Mouse (Mus musculus) thymus, postnatal 4 days (tissue): ENCODE data around the gene Lrrc3.
A peak's percentile ranks its signal among the peaks of the same experiment; 100 is the strongest.
"Not testable (repeated sequence)": the region's sequence is repeated elsewhere in the genome, so short reads cannot be mapped to it uniquely, and the experiment has no call there.

Experiments
- DNase-seq: peaks from one replicate; pipeline ENCODE4 v3.0.0; 2021

The Lrrc3 gene

DNA sequence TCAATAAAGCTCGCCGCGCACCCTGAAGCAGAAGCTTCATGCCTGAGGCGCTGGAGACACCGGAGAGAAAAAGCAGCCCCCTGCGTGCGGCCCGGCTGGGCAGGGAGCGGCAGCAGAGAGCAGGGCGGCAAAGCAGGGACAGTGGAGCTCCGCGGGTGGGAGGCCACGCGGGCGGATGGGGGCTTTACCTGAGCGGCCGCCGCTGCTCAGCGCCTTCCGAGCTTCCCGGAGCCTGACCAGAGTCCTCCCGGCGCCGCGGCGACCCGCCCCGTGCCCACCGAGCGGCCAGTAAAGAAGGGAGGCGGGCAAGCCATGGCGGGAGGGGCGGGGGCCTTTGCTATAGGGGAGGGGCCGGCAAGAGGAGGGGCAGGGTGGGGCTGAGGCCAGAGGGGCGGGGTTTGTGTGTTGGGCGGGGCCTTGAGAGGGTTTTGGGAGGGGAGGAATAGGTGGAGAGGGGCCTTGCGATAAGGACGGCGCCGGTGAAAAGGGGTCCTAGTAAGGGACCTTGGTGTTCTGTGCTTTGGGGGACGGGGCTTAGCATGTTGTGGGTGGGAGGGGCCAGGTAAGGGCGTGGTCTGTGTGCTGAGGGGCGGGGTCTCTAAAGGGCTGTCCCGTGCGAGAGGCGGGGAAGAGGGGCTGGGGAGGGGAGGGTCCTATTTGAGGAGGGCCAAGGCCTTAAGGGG, at the start of gene Lrrc3:
Gene Lrrc3, minus strand, starts transcription at position 326 of the 683 bp plus-strand sequence.
- DNase-seq = peak; percentile 58

DNA sequence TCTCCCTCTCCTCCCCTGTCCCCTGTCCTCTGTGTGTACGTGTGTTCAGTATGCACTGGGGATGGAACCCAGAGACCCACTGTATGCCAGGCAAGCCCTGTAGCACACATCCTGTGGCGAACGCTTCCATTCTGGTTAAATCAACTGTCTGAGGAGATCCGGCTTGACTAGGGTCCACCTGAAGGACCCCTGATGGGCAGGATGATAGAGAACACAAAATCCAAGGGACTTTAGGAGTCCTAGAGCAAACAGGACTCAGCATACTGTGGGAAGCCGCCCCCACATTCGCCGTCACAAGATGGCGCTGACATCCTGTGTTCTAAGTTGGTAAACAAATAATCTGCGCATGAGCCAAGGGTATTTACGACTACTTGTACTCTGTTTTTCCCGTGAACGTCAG, 48.1 kb upstream of the Lrrc3 start:
- not testable (repeated sequence) for DNase-seq

GRCm38 (mm10) chr10:77939685-77940084, 37.3 kb upstream of the Lrrc3 start:
- DNase-seq = no peak

GRCm38 (mm10) chr10:77927375-77927774, 25.0 kb upstream of the Lrrc3 start:
- DNase-seq = no peak

DNA sequence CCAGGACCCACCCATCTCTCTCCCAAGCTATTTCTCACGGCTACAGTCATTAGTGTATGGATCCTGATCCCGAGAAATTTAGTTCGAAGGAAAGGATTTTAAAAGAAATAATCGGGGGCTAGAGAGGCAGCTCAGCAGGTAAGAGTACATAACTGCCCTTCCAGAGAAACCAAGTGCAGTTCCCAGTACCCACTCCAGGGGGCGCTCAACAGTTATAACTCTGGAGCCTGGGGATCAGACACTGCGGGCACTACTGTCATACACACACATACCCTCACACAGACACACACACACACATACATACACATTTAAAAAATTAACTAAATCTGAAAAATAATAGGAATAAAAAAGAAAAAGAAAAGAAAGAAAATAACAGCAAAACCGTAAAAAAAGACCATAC, 23.8 kb upstream of the Lrrc3 start:
- peak; percentile 81 for DNase-seq

GRCm38 (mm10) chr10:77922681-77923080, 20.3 kb upstream of the Lrrc3 start:
- DNase-seq = no peak

- no peak for DNase-seq
Measured at GRCm38 (mm10) chr10:77921009-77921408, 18.7 kb upstream of the Lrrc3 start.

GRCm38 (mm10) chr10:77916636-77917335, 14.4 kb upstream of the Lrrc3 start:
- DNase-seq = peak; percentile 84

DNA sequence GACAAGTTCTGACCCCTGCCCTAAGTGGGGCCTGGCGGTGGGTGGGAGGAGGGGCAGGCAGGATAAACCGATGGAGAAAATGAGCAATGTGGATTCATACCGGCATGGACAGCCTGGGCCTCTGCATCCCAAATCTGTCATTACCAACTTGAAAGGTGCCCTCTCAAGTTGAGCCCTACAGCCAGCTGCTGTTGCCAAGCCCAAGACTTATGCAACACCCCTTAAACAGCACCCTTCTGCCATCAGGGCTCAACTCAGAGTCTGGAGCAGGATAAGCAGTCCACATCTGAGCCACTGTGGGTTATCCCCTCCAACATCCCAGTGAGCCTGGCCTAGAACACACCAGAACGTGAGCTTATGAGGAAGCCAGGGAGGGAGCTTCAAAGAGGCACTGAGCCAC, 11.0 kb upstream of the Lrrc3 start:
- DNase-seq = no peak

- no peak for DNase-seq
Measured at GRCm38 (mm10) chr10:77912605-77913004, 10.3 kb upstream of the Lrrc3 start.

GRCm38 (mm10) chr10:77902894-77903715, 769 bp upstream of the Lrrc3 start:
- peak; percentile 52 for DNase-seq

- no peak for DNase-seq
Measured at GRCm38 (mm10) chr10:77901871-77902210, 495 bp downstream of the Lrrc3 start.

GRCm38 (mm10) chr10:77900903-77901818, 1.2 kb downstream of the Lrrc3 start:
- DNase-seq = no peak

DNA sequence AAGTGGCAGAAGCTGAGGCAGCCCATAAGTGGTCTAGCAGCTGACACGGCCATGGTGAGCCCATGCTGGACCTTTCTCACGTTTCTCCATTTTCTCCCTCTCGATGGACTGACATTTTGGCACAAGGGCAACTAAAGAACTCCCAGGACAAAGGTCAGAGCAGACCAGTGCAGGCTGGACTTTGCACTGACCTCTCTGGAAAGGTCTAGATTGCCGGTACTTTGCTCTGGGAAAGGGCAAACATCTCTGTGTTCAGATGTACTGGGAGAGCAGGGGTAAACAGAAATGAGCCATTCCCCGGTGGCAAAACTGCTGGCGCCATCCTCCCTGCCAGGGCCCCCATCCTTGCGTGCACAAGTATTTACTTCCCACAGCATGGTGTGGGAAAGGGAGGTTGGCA, 2.2 kb downstream of the Lrrc3 start:
- no peak for DNase-seq

GRCm38 (mm10) chr10:77895562-77895961, 6.8 kb downstream of the Lrrc3 start:
- DNase-seq = no peak

GRCm38 (mm10) chr10:77890987-77891565, 11.3 kb downstream of the Lrrc3 start:
- no peak for DNase-seq

- DNase-seq = no peak
Measured at GRCm38 (mm10) chr10:77886007-77886747, 16.2 kb downstream of the Lrrc3 start.

- peak; percentile 28 for DNase-seq
Measured at GRCm38 (mm10) chr10:77882553-77882952, 19.8 kb downstream of the Lrrc3 start.

GRCm38 (mm10) chr10:77880305-77880704, 22.0 kb downstream of the Lrrc3 start:
- DNase-seq = no peak

DNA sequence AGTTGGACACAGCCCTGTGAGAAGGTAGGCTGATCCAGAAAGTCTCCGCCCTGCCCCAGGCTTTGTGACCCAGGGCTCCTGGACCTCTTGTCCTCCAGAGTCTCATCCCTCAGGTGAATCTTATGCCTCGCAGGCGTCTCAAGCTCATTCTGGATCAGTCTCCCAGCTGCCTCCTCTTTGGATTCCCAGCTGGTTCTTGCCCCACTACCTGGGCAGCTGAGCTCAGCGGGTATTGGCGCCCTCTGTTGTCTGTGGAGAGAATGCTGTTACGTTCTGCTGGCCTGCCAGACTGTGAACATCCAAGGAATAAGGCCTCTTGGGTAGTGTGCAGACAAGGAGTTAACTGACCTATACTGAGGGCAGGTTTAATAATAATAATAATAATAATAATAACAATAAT, 23.4 kb downstream of the Lrrc3 start:
- peak; percentile 58 for DNase-seq

DNA sequence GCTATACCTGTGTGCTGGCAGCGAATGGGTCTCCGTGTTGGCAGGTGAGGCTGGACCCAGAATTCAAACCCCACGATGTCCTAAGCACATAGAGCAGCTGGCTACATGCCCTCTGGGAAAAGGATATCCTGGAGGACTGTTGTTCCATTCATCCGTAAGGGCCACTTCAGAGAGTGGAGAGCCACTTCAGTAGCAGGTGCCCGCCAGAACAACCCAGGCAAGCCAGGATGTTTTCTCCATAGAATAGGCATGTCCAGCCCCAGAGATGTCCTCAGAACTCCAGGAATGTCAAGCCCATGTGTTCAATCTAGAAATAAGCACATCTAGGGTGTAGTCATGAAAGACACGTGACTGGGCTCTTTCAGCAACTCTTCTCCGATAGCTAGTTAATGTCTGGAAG, 32.7 kb downstream of the Lrrc3 start:
- DNase-seq = no peak

DNA sequence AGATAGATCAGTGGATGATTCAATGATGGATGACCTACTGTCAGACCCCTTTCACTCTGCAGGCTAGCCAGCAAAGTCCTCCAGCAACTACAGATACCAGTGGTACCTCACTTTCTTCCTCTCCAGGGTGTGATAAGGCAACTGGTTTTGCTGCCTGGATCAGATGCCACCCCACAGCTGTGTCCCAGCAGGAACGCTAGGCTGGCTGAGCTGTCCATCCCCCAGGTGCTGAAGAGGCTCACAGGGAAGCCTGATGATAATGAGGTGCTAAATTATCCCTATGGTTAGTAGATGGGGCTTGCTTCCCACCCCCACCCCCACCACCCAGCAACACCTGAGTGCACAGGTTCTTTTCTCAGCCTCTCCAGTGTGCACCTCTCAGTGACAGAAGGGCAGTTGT, 34.8 kb downstream of the Lrrc3 start:
- DNase-seq = no peak
